Comparison of ENCODE assay signal across 14 mouse cellular contexts in the genomic region with DNA sequence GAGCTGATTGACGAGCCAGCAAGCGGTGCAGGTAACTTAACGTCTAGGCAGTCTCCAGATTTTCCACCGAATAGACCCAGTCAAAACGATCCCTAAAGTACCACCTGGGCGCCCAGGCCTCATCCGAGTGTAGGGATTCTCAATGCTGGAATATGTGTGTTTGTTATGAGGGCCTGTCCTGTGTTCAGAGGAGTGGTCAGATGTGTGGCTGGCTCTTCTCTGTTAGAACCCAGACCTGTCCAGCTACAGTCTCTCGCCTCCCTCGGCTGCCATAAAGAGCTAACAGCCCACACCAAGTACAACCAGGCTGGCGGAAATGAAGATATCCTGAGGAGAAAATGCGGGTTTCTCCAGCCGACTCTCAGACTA. TPM values are rescaled to one million over a fixed set of nuclear protein-coding genes. Genes with fewer than 3 reads are reported as not detected.
DNase-seq lines count a peak whose midpoint lies in the region; ATAC-seq and TF ChIP-seq lines count a peak whose summit lies in the region.
"Had no signal": no experiment of that assay in that cellular context is flagged by ENCODE, and none has a peak within 500 bp of the region (broad histone marks: within the 10 kb centered on the region; RNA-seq: fewer than 3 reads in every experiment).

No protein-coding gene starts in this region.

- no peak overlapping the region for H3K9ac ChIP-seq in forebrain, embryonic 12.5 days
- no peak overlapping the region; the same call in 1 of the 2 replicates for H3K9ac ChIP-seq in forebrain, embryonic 14.5 days (ENCODE audit: low read length)
- H3K9ac ChIP-seq in lung, embryonic 15.5 days: no peak overlapping the region
- no peak overlapping the region for H3K9ac ChIP-seq in lung, postnatal 0 days (replicated peaks; ENCODE audit: low read depth)
- H3K9ac ChIP-seq in limb, embryonic 12.5 days (replicated peaks): no peak overlapping the region
- peak overlapping the region; percentile 50; the same call in 1 of the 2 replicates for H3K9ac ChIP-seq in neural tube, embryonic 13.5 days

- 45% methylated on average over 12 of the region's 12 CpGs for WGBS in forebrain, embryonic 12.5 days
- 46% methylated on average over 12 of the region's 12 CpGs for WGBS in forebrain, embryonic 14.5 days
- WGBS in lung, embryonic 15.5 days: 36% methylated on average over 12 of the region's 12 CpGs
- WGBS in lung, postnatal 0 days: 35% methylated on average over 12 of the region's 12 CpGs
- 46% methylated on average over 12 of the region's 12 CpGs for WGBS in limb, embryonic 12.5 days
- 39% methylated on average over 12 of the region's 12 CpGs for WGBS in neural tube, embryonic 13.5 days

- peak; percentile 36; the same call in 1 of the 2 replicates for ATAC-seq in forebrain, embryonic 12.5 days (ENCODE audit: low FRiP score)
- ATAC-seq in forebrain, embryonic 14.5 days: no peak
- ATAC-seq in lung, embryonic 15.5 days (ENCODE audit: borderline replicate concordance, extremely low read depth, low FRiP score, low TSS enrichment): 0 out of 2 replicates have a peak, but pooled peaks have one; percentile 28
- no peak for ATAC-seq in lung, postnatal 0 days
- ATAC-seq in limb, embryonic 12.5 days (ENCODE audit: insufficient number of reproducible peaks, insufficient read depth, low FRiP score, low TSS enrichment, low read depth): peak; percentile 27; the same call in 1 of the 2 replicates
- peak; percentile 54; the same call in 1 of the 2 replicates for ATAC-seq in neural tube, embryonic 13.5 days (ENCODE audit: low read depth)

- no peak for TF ChIP-seq CTCF in lung, postnatal 0 days (IDR thresholded peaks at IDR 0.05)

- H3K4me3 ChIP-seq in forebrain, embryonic 12.5 days (replicated peaks): no peak overlapping the region
- no peak overlapping the region for H3K4me3 ChIP-seq in forebrain, embryonic 14.5 days (ENCODE audit: low read depth, low read length)
- H3K4me3 ChIP-seq in lung, embryonic 15.5 days: no peak overlapping the region
- no peak overlapping the region for H3K4me3 ChIP-seq in lung, postnatal 0 days (ENCODE audit: low read depth, low read length)
- no peak overlapping the region for H3K4me3 ChIP-seq in limb, embryonic 12.5 days (replicated peaks)
- H3K4me3 ChIP-seq in neural tube, embryonic 13.5 days: no peak overlapping the region
- H3K4me3 ChIP-seq: left cerebral cortex, adult 2 months had no signal

- no peak overlapping the region for H3K4me2 ChIP-seq in forebrain, embryonic 12.5 days
- H3K4me2 ChIP-seq in forebrain, embryonic 14.5 days (ENCODE audit: low read length): no peak overlapping the region
- H3K4me2 ChIP-seq in lung, embryonic 15.5 days: no peak overlapping the region
- no peak overlapping the region for H3K4me2 ChIP-seq in lung, postnatal 0 days (replicated peaks; ENCODE audit: low read depth, low read length)
- H3K4me2 ChIP-seq in limb, embryonic 12.5 days: peak overlapping the region; percentile 26; the same call in 1 of the 2 replicates
- H3K4me2 ChIP-seq in neural tube, embryonic 13.5 days: no peak overlapping the region; the same call in 1 of the 2 replicates

- H3K9me3 ChIP-seq in forebrain, embryonic 12.5 days: no peaks in the 10 kb centered on the region
- no peaks in the 10 kb centered on the region for H3K9me3 ChIP-seq in forebrain, embryonic 14.5 days (replicated peaks; ENCODE audit: control insufficient read depth, low read length)
- H3K9me3 ChIP-seq in lung, embryonic 15.5 days: no peaks in the 10 kb centered on the region
- no peaks in the 10 kb centered on the region for H3K9me3 ChIP-seq in lung, postnatal 0 days (ENCODE audit: low read length)
- no peaks in the 10 kb centered on the region for H3K9me3 ChIP-seq in limb, embryonic 12.5 days
- H3K9me3 ChIP-seq in neural tube, embryonic 13.5 days: no peaks in the 10 kb centered on the region

- H3K4me1 ChIP-seq in forebrain, embryonic 12.5 days: peaks cover 4% of the 10 kb centered on the region
- H3K4me1 ChIP-seq in forebrain, embryonic 14.5 days (ENCODE audit: control insufficient read depth, insufficient read depth, low read length): no peaks in the 10 kb centered on the region
- H3K4me1 ChIP-seq in lung, embryonic 15.5 days: peaks cover 2% of the 10 kb centered on the region; the same call in 1 of the 2 replicates
- no peaks in the 10 kb centered on the region for H3K4me1 ChIP-seq in lung, postnatal 0 days (ENCODE audit: insufficient read depth, low read depth, low read length)
- peaks cover 6% of the 10 kb centered on the region for H3K4me1 ChIP-seq in limb, embryonic 12.5 days (replicated peaks)
- peaks cover 3% of the 10 kb centered on the region; the same call in 1 of the 2 replicates for H3K4me1 ChIP-seq in neural tube, embryonic 13.5 days (replicated peaks)

- 0 out of 2 replicates have a peak, but pooled peaks cover 4% of the 10 kb centered on the region for H3K27me3 ChIP-seq in forebrain, embryonic 12.5 days
- H3K27me3 ChIP-seq in forebrain, embryonic 14.5 days (replicated peaks; ENCODE audit: control insufficient read depth, insufficient read depth, low read length): no peaks in the 10 kb centered on the region
- peaks cover 4% of the 10 kb centered on the region; the same call in 1 of the 2 replicates for H3K27me3 ChIP-seq in lung, embryonic 15.5 days
- no peaks in the 10 kb centered on the region for H3K27me3 ChIP-seq in lung, postnatal 0 days (replicated peaks; ENCODE audit: insufficient read depth, low read length)
- peaks cover 42% of the 10 kb centered on the region for H3K27me3 ChIP-seq in limb, embryonic 12.5 days
- no peaks in the 10 kb centered on the region; the same call in 1 of the 2 replicates for H3K27me3 ChIP-seq in neural tube, embryonic 13.5 days

- H3K36me3 ChIP-seq in forebrain, embryonic 12.5 days (replicated peaks): no peaks in the 10 kb centered on the region
- H3K36me3 ChIP-seq in forebrain, embryonic 14.5 days (ENCODE audit: control insufficient read depth, insufficient read depth, low read length): no peaks in the 10 kb centered on the region
- no peaks in the 10 kb centered on the region for H3K36me3 ChIP-seq in lung, embryonic 15.5 days
- no peaks in the 10 kb centered on the region for H3K36me3 ChIP-seq in lung, postnatal 0 days (ENCODE audit: insufficient read depth, low read length)
- no peaks in the 10 kb centered on the region for H3K36me3 ChIP-seq in limb, embryonic 12.5 days
- H3K36me3 ChIP-seq in neural tube, embryonic 13.5 days: no peaks in the 10 kb centered on the region

- no peak overlapping the region for H3K27ac ChIP-seq in forebrain, embryonic 12.5 days
- no peak overlapping the region for H3K27ac ChIP-seq in forebrain, embryonic 14.5 days (ENCODE audit: low read depth, low read length)
- no peak overlapping the region for H3K27ac ChIP-seq in lung, embryonic 15.5 days
- H3K27ac ChIP-seq in lung, postnatal 0 days (ENCODE audit: low read length): no peak overlapping the region
- H3K27ac ChIP-seq in limb, embryonic 12.5 days: no peak overlapping the region
- no peak overlapping the region for H3K27ac ChIP-seq in neural tube, embryonic 13.5 days (replicated peaks)
- H3K27ac ChIP-seq: left cerebral cortex, adult 2 months had no signal

- no peak for TF ChIP-seq EP300 in lung, postnatal 0 days (IDR thresholded peaks at IDR 0.05)

- DNase-seq in forebrain, embryonic 14.5 days (ENCODE audit: low spot score): no peak
- DNase-seq in lung, postnatal 0 days (ENCODE audit: low spot score): no peak
- no peak for DNase-seq in T-cell, adult 2 months (ENCODE audit: low spot score)
- no peak for DNase-seq in right cerebral cortex, postnatal 4 days
- DNase-seq: kidney, adult 11 months had no signal

RNA-seq across cellular contexts. Expression of gene Ccdc86, which starts 10.9 kb away (rescaled TPM):
- polyA plus RNA-seq in forebrain, embryonic 12.5 days (2016; fragmentation: Nextera tagmentation; extraction: Ambion mirVana): 26.2 and 27.0 TPM in 2 replicates
- 12.1 and 15.0 TPM in 2 replicates for polyA plus RNA-seq in forebrain, embryonic 14.5 days (2014; fragmentation: Nextera tagmentation; extraction: Ambion mirVana)
- polyA plus RNA-seq in lung, embryonic 15.5 days (2015; fragmentation: Nextera tagmentation; extraction: Ambion mirVana): 26.2 and 26.6 TPM in 2 replicates
- polyA plus RNA-seq in lung, postnatal 0 days (2015; fragmentation: Nextera tagmentation; extraction: Ambion mirVana): 13.5 and 14.7 TPM in 2 replicates
- 33.2 and 33.9 TPM in 2 replicates for polyA plus RNA-seq in limb, embryonic 12.5 days (2016; fragmentation: Nextera tagmentation; extraction: Ambion mirVana)
- 14.6 and 15.3 TPM in 2 replicates for polyA plus RNA-seq in neural tube, embryonic 13.5 days (2015; fragmentation: Nextera tagmentation; extraction: Ambion mirVana)

RNA-seq across cellular contexts. Expression of gene Ms4a10, which starts 14.5 kb away (rescaled TPM):
- not detected in 2 replicates for polyA plus RNA-seq in forebrain, embryonic 12.5 days (2016; fragmentation: Nextera tagmentation; extraction: Ambion mirVana)
- not detected in 2 replicates for polyA plus RNA-seq in forebrain, embryonic 14.5 days (2014; fragmentation: Nextera tagmentation; extraction: Ambion mirVana)
- not detected in 2 replicates for polyA plus RNA-seq in lung, embryonic 15.5 days (2015; fragmentation: Nextera tagmentation; extraction: Ambion mirVana)
- polyA plus RNA-seq in lung, postnatal 0 days (2015; fragmentation: Nextera tagmentation; extraction: Ambion mirVana): not detected in 2 replicates
- polyA plus RNA-seq in limb, embryonic 12.5 days (2016; fragmentation: Nextera tagmentation; extraction: Ambion mirVana): not detected in 2 replicates
- not detected in 2 replicates for polyA plus RNA-seq in neural tube, embryonic 13.5 days (2015; fragmentation: Nextera tagmentation; extraction: Ambion mirVana)
- polyA plus RNA-seq: liver, adult 2 months; lung, embryonic 16.5 days; Patski had no signal

RNA-seq across cellular contexts. Expression of gene Ptgdr2, which starts 23.0 kb away (rescaled TPM):
- 0.08 TPM in 1 of 2 replicates, not detected in the other for polyA plus RNA-seq in forebrain, embryonic 12.5 days (2016; fragmentation: Nextera tagmentation; extraction: Ambion mirVana)
- polyA plus RNA-seq in forebrain, embryonic 14.5 days (2014; fragmentation: Nextera tagmentation; extraction: Ambion mirVana): 0.16 and 0.18 TPM in 2 replicates
- 0.09 and 0.11 TPM in 2 replicates for polyA plus RNA-seq in lung, embryonic 15.5 days (2015; fragmentation: Nextera tagmentation; extraction: Ambion mirVana)
- polyA plus RNA-seq in lung, postnatal 0 days (2015; fragmentation: Nextera tagmentation; extraction: Ambion mirVana): 0.36 and 0.45 TPM in 2 replicates
- polyA plus RNA-seq in limb, embryonic 12.5 days (2016; fragmentation: Nextera tagmentation; extraction: Ambion mirVana): 0.10 TPM in 1 of 2 replicates, not detected in the other
- polyA plus RNA-seq in neural tube, embryonic 13.5 days (2015; fragmentation: Nextera tagmentation; extraction: Ambion mirVana): not detected in 2 replicates
- polyA plus RNA-seq: liver, adult 2 months had no signal

RNA-seq across cellular contexts. Expression of gene Ms4a15, which starts 33.1 kb away (rescaled TPM):
- not detected in 2 replicates for polyA plus RNA-seq in forebrain, embryonic 12.5 days (2016; fragmentation: Nextera tagmentation; extraction: Ambion mirVana)
- 0.25 TPM in 1 of 2 replicates, not detected in the other for polyA plus RNA-seq in forebrain, embryonic 14.5 days (2014; fragmentation: Nextera tagmentation; extraction: Ambion mirVana)
- polyA plus RNA-seq in lung, embryonic 15.5 days (2015; fragmentation: Nextera tagmentation; extraction: Ambion mirVana): 0.27 TPM in 1 of 2 replicates, not detected in the other
- polyA plus RNA-seq in lung, postnatal 0 days (2015; fragmentation: Nextera tagmentation; extraction: Ambion mirVana): 0.15 and 0.37 TPM in 2 replicates
- polyA plus RNA-seq in limb, embryonic 12.5 days (2016; fragmentation: Nextera tagmentation; extraction: Ambion mirVana): not detected in 2 replicates
- polyA plus RNA-seq in neural tube, embryonic 13.5 days (2015; fragmentation: Nextera tagmentation; extraction: Ambion mirVana): not detected in 2 replicates
- polyA plus RNA-seq: heart, postnatal 0 days; liver, adult 2 months; lung, embryonic 16.5 days; Patski had no signal

RNA-seq across cellular contexts. Expression of gene Zp1, which starts 39.5 kb away (rescaled TPM):
- not detected in 2 replicates for polyA plus RNA-seq in forebrain, embryonic 12.5 days (2016; fragmentation: Nextera tagmentation; extraction: Ambion mirVana)
- 0.99 TPM in 1 of 2 replicates, not detected in the other for polyA plus RNA-seq in forebrain, embryonic 14.5 days (2014; fragmentation: Nextera tagmentation; extraction: Ambion mirVana)
- polyA plus RNA-seq in lung, embryonic 15.5 days (2015; fragmentation: Nextera tagmentation; extraction: Ambion mirVana): not detected in 2 replicates
- polyA plus RNA-seq in lung, postnatal 0 days (2015; fragmentation: Nextera tagmentation; extraction: Ambion mirVana): not detected in 2 replicates
- polyA plus RNA-seq in limb, embryonic 12.5 days (2016; fragmentation: Nextera tagmentation; extraction: Ambion mirVana): not detected in 2 replicates
- not detected in 2 replicates for polyA plus RNA-seq in neural tube, embryonic 13.5 days (2015; fragmentation: Nextera tagmentation; extraction: Ambion mirVana)
- polyA plus RNA-seq: liver, adult 2 months; lung, embryonic 16.5 days had no signal

Comparison
In these comparisons a context has a peak if more than half of its experiments do, and no peak if none do; other contexts are left out.
1. ATAC-seq: peak in forebrain, embryonic 12.5 days (single experiment), lung, embryonic 15.5 days (single experiment), limb, embryonic 12.5 days (single experiment) and neural tube, embryonic 13.5 days (single experiment); none in forebrain, embryonic 14.5 days (single experiment) and lung, postnatal 0 days (single experiment).